Mouse (Mus musculus): ENCODE results near the gene Zscan21. TPM values are rescaled to one million over a fixed set of nuclear protein-coding genes. Genes with fewer than 3 reads are reported as not detected.
"Not testable (repeated sequence)": the region's sequence is repeated elsewhere in the genome, so short reads cannot be mapped to it uniquely, and the experiment has no call there.

The Zscan21 gene
- polyA plus RNA-seq, 1 experiment from 2014 or later: 109 TPM

DNA sequence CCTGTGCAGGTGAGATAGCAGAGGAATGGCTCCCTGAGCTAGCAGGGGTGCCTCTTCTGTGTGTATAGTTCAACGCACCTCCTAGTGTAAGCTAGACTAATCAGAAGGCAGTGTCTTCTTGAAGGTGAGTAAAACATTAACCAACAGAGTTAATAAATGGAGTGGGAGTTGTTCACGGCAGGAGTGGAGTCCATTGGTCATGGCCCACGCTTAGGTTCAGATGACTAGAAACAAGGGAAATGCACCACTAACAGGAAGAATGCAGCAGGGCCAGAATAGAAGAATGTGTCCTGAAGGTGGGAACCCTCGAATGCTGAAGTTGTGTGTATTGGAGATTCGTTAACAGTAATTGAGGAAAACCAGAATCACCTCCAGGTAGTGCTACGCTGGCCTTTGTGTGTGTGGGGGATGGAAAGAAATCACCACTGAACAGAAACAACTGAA, 27.6 kb upstream of the Zscan21 start:
- no peak for DNase-seq (ENCODE audit: low spot score)
- H3K36me3 ChIP-seq: peaks cover 48% of the 10 kb centered on the region

GRCm38 (mm10) chr5:138090271-138090670, 26.4 kb upstream of the Zscan21 start:
- Histone ChIP-seq H3K27me3 (ENCODE audit: insufficient read depth, poor library complexity, severe bottlenecking) (no peaks in the 10 kb centered on the region), H3K4me3 (no peak overlapping the region), H3K27ac (no peak overlapping the region), H3K9me3 (no peaks in the 10 kb centered on the region), H3K4me1 (replicated peaks) (peaks cover 11% of the 10 kb centered on the region), H3K36me3 (peaks cover 60% of the 10 kb centered on the region)
- WGBS: 85% methylated on average over 3 of the region's 3 CpGs
- no peak for DNase-seq (ENCODE audit: low spot score)

More for the DNA sequence above, 27.6 kb upstream of the Zscan21 start:
- H3K4me3 ChIP-seq: no peak overlapping the region
- WGBS: 90% methylated on average over 6 of the region's 6 CpGs
- no peaks in the 10 kb centered on the region for H3K27me3 ChIP-seq (ENCODE audit: insufficient read depth, poor library complexity, severe bottlenecking)
- no peaks in the 10 kb centered on the region for H3K9me3 ChIP-seq
- H3K4me1 ChIP-seq (replicated peaks): peaks cover 14% of the 10 kb centered on the region
- H3K27ac ChIP-seq: no peak overlapping the region

GRCm38 (mm10) chr5:138090737-138091136, 26.0 kb upstream of the Zscan21 start:
- no peak overlapping the region for H3K27ac ChIP-seq
- 95% methylated on average over 5 of the region's 5 CpGs for WGBS
- H3K36me3 ChIP-seq: peaks cover 65% of the 10 kb centered on the region
- no peaks in the 10 kb centered on the region for H3K9me3 ChIP-seq
- no peak overlapping the region for H3K4me3 ChIP-seq
- H3K27me3 ChIP-seq (ENCODE audit: insufficient read depth, poor library complexity, severe bottlenecking): no peaks in the 10 kb centered on the region
- H3K4me1 ChIP-seq (replicated peaks): peaks cover 11% of the 10 kb centered on the region
- DNase-seq (ENCODE audit: low spot score): no peak

DNA sequence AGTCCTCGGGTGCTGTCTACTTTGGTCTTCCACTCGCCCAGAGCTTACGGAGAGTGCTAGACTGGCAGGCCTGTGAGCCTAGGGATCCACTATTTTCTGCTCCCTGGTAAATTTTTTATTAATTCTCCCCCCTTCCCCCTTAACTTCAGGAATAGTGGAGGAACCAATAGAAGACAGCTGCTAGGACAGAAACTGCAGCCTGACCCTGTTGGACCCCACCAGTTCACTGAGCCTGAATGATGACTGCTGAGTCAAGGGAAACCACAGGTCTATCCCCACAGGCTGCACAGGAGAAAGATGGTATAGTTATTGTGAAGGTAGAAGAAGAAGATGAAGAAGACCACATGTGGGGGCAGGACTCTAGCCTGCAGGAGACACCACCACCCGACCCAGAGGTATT, 23.9 kb upstream of the Zscan21 start:
- H3K4me3 ChIP-seq: no peak overlapping the region
- H3K9me3 ChIP-seq: no peaks in the 10 kb centered on the region
- no peaks in the 10 kb centered on the region for H3K4me1 ChIP-seq (replicated peaks)
- no peaks in the 10 kb centered on the region for H3K27me3 ChIP-seq (ENCODE audit: insufficient read depth, poor library complexity, severe bottlenecking)
- WGBS: 92% methylated on average over 4 of the region's 4 CpGs
- DNase-seq (ENCODE audit: low spot score): no peak
- no peak overlapping the region for H3K27ac ChIP-seq
- peaks cover 75% of the 10 kb centered on the region for H3K36me3 ChIP-seq

DNA sequence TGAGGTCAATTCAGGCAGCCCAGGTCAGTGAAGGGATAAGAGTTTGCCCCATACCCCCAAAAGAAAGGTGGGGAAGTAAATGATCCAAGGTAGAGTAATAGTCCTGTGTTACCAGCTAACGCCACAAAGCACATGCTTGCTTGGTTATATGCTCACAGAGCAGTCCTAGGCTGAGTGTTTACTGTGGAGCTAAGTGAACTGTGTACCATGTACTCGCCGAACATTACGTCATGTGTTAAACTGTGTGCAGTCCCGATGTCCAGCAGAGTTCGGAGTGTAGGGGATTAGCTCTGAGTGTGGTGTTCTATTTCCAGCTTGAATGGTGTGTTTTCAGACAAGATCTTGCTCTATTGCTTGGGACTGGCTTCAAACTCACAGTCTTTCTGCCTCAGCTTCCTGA, 22.2 kb upstream of the Zscan21 start:
- Histone ChIP-seq H3K4me1 (replicated peaks) (no peaks in the 10 kb centered on the region), H3K27ac (no peak overlapping the region), H3K27me3 (ENCODE audit: insufficient read depth, poor library complexity, severe bottlenecking) (no peaks in the 10 kb centered on the region), H3K36me3 (peaks cover 75% of the 10 kb centered on the region), H3K4me3 (no peak overlapping the region), H3K9me3 (no peaks in the 10 kb centered on the region)
- no peak for DNase-seq (ENCODE audit: low spot score)
- 94% methylated on average over 6 of the region's 6 CpGs for WGBS

DNA sequence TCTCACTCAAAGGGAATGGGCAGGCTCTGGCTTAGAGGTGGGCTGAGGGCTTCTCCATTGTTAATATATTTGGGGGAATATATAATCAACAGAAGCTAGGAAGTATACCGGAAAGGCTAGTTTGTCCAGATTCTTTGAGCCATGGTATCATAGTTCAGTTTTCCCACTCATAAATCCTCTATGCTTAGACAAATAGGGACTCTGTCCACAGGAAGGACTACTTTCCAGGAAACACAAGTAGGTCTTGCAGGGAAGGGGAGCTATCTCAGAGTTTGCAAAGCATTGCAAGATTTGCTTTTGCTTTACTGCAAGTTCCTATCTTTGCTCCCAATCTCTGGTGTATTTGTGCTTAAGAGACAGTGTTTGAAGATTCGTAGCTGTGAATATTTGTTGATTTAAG, 11.7 kb upstream of the Zscan21 start:
- peaks cover 60% of the 10 kb centered on the region for H3K36me3 ChIP-seq
- H3K27me3 ChIP-seq (ENCODE audit: insufficient read depth, poor library complexity, severe bottlenecking): no peaks in the 10 kb centered on the region
- WGBS: 94% methylated on average over 2 of the region's 2 CpGs

DNA sequence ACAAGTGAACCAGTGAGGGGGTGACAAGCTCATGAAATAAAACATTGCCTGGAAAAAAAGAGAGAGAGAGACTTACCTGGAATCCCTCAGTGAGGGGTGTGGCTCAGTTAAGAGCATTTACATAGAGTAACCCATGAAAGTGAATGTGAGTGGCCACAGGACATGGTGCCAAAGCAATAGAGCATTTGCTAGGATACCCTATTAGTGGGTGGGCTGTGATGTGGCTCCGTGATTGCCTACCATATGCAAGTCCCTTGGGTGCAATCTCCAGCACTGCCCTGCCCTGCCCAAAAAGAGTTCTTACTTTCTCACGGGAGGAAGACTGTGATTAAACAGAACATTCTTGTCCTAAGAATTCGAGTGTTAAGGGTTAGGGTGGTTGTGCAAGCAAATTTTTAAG, 9.6 kb upstream of the Zscan21 start:
- Histone ChIP-seq H3K27ac (no peak overlapping the region), H3K9me3 (no peaks in the 10 kb centered on the region), H3K36me3 (peaks cover 39% of the 10 kb centered on the region), H3K27me3 (ENCODE audit: insufficient read depth, poor library complexity, severe bottlenecking) (no peaks in the 10 kb centered on the region), H3K4me3 (no peak overlapping the region), H3K4me1 (replicated peaks) (peaks cover 7% of the 10 kb centered on the region; the same call in 1 of the 2 replicates)
- DNase-seq (ENCODE audit: low spot score): no peak
- WGBS: 65% methylated on average over 3 of the region's 3 CpGs

More for the DNA sequence above, 11.7 kb upstream of the Zscan21 start:
- Histone ChIP-seq H3K9me3 (no peaks in the 10 kb centered on the region), H3K4me1 (replicated peaks) (peaks cover 7% of the 10 kb centered on the region; the same call in 1 of the 2 replicates), H3K27ac (no peak overlapping the region), H3K4me3 (no peak overlapping the region)
- DNase-seq (ENCODE audit: low spot score): no peak

DNA sequence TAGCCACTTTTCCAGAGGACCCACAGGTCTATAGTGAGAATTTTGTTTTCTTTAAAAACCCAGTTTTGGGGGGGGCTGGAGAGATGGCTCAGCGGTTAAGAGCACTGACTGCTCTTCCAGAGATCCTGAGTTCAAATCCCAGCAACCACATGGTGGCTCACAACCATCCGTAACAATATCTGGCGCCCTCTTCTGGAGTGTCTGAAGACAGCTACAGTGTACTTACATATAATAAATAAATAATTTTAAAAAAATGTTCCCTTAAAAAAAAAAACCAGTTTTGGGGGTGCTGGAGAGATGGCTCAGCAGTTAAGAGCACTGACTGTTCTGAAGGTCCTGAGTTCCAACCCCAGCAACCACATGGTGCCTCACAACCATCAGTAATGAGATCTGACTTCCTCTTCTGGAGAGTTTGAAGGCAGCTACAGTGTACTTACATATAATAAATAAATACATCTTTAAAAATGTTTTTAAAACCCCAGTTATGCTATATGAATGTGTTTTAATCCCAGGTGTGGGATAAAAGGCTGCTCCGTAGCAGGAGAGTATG, 6.8 kb upstream of the Zscan21 start:
- WGBS: 63% methylated on average over 4 of the region's 4 CpGs
- H3K36me3 ChIP-seq: peaks cover 11% of the 10 kb centered on the region
- not testable (repeated sequence) for H3K27ac ChIP-seq; H3K4me3 ChIP-seq; DNase-seq (ENCODE audit: low spot score); H3K27me3 ChIP-seq (ENCODE audit: insufficient read depth, poor library complexity, severe bottlenecking); H3K9me3 ChIP-seq; H3K4me1 ChIP-seq (replicated peaks)

DNA sequence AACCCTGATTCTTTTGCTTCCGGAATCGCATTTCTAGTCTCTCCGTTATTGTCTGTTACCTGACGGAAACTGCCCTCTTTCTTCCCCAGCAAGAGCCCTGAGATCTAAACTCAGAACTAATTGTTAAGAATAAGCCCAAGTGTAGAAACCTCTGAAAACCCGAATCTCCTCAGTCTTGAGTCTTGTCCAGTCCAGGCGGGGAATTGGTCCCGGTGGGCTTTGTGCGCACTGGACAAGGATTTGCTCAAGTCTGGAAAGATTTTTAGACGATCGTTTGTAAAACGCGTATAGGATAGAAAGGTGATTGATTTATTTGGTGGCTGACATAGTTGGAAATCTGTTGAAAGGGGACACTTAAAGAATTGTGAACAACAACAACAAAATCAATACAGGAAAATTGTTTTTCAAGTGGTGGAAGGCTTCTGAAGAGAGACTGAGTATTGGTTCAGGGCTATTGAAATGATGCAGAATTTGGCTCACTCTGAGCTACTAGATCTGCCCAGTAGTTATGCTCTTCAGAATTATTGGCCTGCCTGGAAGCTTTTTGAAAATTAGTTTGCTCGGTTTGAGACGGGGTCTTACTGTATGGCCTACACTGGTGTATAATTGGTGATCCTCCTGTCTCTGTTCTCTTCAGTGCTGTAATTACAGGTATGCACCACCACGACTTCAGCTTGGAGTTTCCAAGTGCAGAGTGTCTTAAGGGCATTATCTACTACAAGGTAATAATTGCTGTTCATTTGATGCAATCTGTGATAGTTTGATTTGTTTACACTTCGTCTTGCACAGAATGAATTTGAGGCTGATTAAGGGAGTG, 704 bp downstream of the Zscan21 start:
- 14% methylated on average over 16 of the region's 16 CpGs for WGBS
- peak overlapping the region; percentile 94 for H3K27ac ChIP-seq
- H3K4me3 ChIP-seq: peak overlapping the region; percentile 71
- H3K9me3 ChIP-seq: no peaks in the 10 kb centered on the region
- DNase-seq (ENCODE audit: low spot score): no peak
- no peaks in the 10 kb centered on the region for H3K27me3 ChIP-seq (ENCODE audit: insufficient read depth, poor library complexity, severe bottlenecking)
- peaks cover 30% of the 10 kb centered on the region for H3K36me3 ChIP-seq
- peaks cover 16% of the 10 kb centered on the region for H3K4me1 ChIP-seq (replicated peaks)

DNA sequence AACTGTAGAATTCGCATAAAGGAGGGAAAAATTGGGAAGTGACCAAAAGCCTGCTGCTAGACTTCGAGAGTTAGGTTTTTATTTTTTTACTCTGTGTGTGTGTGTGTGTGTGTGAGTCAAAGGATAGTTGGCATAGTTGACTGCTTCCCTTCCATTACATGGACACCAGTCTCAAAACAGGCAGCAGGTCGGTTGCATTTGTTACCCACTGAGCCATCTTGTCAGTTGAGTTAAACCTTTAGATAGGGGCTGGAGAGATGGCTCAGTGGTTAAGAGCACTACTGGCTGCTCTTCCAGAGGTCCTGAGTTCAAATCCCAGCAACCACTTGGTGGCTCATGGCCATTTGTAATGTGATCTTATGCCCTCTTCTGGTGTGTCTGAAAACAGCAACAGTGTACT, 1.3 kb downstream of the Zscan21 start:
- H3K27ac ChIP-seq: peak overlapping the region; percentile 94; the same call in 1 of the 2 replicates
- no peaks in the 10 kb centered on the region for H3K9me3 ChIP-seq
- peaks cover 16% of the 10 kb centered on the region for H3K4me1 ChIP-seq (replicated peaks)
- no peaks in the 10 kb centered on the region for H3K27me3 ChIP-seq (ENCODE audit: insufficient read depth, poor library complexity, severe bottlenecking)
- 89% methylated on average over 3 of the region's 3 CpGs for WGBS
- H3K36me3 ChIP-seq: peaks cover 36% of the 10 kb centered on the region
- peak overlapping the region; percentile 71 for H3K4me3 ChIP-seq
- no peak for DNase-seq (ENCODE audit: low spot score)

- 94% methylated on average over 5 of the region's 5 CpGs for WGBS
- no peak for DNase-seq (ENCODE audit: low spot score)
- peaks cover 85% of the 10 kb centered on the region for H3K36me3 ChIP-seq
- H3K9me3 ChIP-seq: no peaks in the 10 kb centered on the region
- H3K4me1 ChIP-seq (replicated peaks): no peaks in the 10 kb centered on the region
- no peak overlapping the region for H3K4me3 ChIP-seq
- no peaks in the 10 kb centered on the region for H3K27me3 ChIP-seq (ENCODE audit: insufficient read depth, poor library complexity, severe bottlenecking)
- H3K27ac ChIP-seq: no peak overlapping the region
Observed at GRCm38 (mm10) chr5:138132425-138133064, 15.8 kb downstream of the Zscan21 start.

- no peak overlapping the region for H3K27ac ChIP-seq
- no peaks in the 10 kb centered on the region for H3K9me3 ChIP-seq
- 91% methylated on average over 4 of the region's 4 CpGs for WGBS
- peaks cover 50% of the 10 kb centered on the region for H3K36me3 ChIP-seq
- no peaks in the 10 kb centered on the region for H3K27me3 ChIP-seq (ENCODE audit: insufficient read depth, poor library complexity, severe bottlenecking)
- no peak overlapping the region for H3K4me3 ChIP-seq
- DNase-seq (ENCODE audit: low spot score): no peak
- no peaks in the 10 kb centered on the region for H3K4me1 ChIP-seq (replicated peaks)
Observed at GRCm38 (mm10) chr5:138137257-138137656, 20.6 kb downstream of the Zscan21 start.

GRCm38 (mm10) chr5:138137935-138138549, 21.3 kb downstream of the Zscan21 start:
- H3K4me1 ChIP-seq (replicated peaks): no peaks in the 10 kb centered on the region
- DNase-seq (ENCODE audit: low spot score): no peak
- H3K4me3 ChIP-seq: no peak overlapping the region
- WGBS: 61% methylated on average over 8 of the region's 8 CpGs
- H3K9me3 ChIP-seq: no peaks in the 10 kb centered on the region
- H3K27me3 ChIP-seq (ENCODE audit: insufficient read depth, poor library complexity, severe bottlenecking): no peaks in the 10 kb centered on the region
- H3K36me3 ChIP-seq: peaks cover 49% of the 10 kb centered on the region
- H3K27ac ChIP-seq: no peak overlapping the region

Measured in hindbrain, embryonic 10.5 days (tissue).